Mouse (Mus musculus) activated CD4-positive, CD25-positive, alpha-beta regulatory T cell (primary cell): ENCODE results near the gene Cav2. TPM values are rescaled to one million over a fixed set of nuclear protein-coding genes. Genes with fewer than 3 reads are reported as not detected.

ENCODE experiments used
- polyA plus RNA-seq, 2 experiments: library from polyadenylated mRNA; unstranded; fragments of 100-300 nt; shearing (Covaris generic); gene quantifications; one replicate each; pipeline ENCODE4 v1.2.1; 2017

The Cav2 gene
- 1 to 10 TPM in 1 of 2 experiments, under 1 TPM in 1; 0.54 to 1.5 TPM for polyA plus RNA-seq

DNA sequence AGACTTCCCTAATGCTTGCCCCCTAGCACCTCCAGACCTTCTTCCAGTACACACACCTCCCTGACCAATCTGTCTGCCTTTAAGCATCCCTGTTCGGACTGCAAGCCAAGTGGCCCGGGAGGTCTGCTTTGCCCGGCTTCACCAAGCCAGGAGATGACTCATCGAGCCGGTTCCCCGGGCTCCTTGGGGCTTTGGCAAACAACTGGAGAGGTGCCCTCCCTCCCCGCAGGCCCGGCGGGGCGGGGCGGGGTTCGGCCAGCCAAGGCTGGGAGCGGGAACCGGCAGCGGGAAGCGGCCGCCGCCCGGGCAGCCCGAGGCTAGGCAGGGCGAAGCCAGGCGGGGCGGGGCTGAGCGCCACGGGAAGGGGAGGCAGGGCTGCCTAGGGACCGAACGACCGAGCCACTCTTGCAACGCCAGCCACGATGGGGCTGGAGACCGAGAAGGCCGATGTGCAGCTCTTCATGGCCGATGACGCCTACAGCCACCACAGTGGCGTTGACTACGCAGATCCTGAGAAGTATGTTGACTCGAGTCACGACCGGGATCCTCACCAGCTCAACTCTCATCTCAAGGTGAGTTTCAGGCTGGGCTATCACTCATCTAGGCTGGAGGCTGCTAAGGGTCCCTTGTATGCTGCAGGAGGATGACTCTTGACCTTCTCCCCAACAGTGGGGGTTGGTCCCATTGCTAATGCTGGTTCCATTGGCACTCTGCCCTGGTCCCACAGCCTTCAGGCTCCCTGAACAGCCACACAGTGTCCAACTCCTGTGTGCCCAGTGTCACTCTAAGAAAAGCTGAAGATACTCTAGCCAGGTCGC is at the start of gene Cav2:
Gene Cav2, plus strand, starts transcription at position 247 of the 818 bp plus-strand sequence.

DNA sequence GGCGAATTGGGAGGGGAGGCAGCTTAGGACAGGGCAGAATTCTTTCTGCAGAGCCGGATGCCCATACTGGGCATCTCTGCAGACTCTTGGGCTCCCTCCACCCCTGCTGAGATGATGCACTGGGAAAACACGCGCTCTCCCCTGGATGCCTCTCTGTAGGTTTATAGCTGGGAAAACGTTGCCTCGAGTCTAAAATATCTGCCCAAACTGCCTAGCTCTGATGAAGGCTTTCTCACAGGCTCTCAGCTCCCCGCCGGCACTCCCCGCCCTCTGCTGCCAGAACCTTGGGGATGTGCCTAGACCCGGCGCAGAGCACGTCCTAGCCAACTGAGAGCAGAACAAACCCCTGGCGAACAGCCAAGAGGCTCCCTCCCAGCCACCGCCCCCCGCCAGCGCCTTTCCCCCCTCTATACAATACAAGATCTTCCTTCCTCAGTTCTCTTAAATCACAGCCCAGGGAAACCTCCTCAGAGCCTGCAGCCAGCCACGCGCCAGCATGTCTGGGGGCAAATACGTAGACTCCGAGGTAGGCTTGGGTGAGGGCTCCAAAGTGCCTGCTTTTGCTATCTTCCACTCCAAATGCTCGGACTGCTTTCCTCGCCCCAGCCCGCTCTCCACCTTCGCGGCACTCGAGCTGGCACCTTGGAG is 25.1 kb downstream of the Cav2 start, which contains the start of gene Cav1:
Gene Cav1, plus strand, starts transcription at position 382 of the 648 bp plus-strand sequence.

Other genes starting within 250 kb of the Cav2 start
- gene Tes, start 216.0 kb upstream of the Cav2 start, polyA plus RNA-seq, result 100 to 1,000 TPM; 206 to 228 TPM
- gene Cav1, start 25.1 kb downstream of the Cav2 start, polyA plus RNA-seq, result not detected
- gene Met, start 182.6 kb downstream of the Cav2 start, polyA plus RNA-seq, result under 1 TPM in 1 of 2 experiments, not detected in 1; 0.14 TPM